Mouse (Mus musculus) lung, embryonic 16.5 days (tissue): ENCODE measurements around the gene Pam. TPM values are rescaled to one million over a fixed set of nuclear protein-coding genes. Genes with fewer than 3 reads are reported as not detected.

Source experiments
- ATAC-seq: fragments of 200-750 bp; cut with Nextera tagmentation; 2 replicates; pipeline ENCODE4 v1.8.0; 2017; ENCODE audit warnings: low read depth, mild to moderate bottlenecking, moderate library complexity
- H3K27ac ChIP-seq: fragments of 300-500 bp; sonication (generic); 2 replicates; pipeline ENCODE4 v1.5.1; 2014; ENCODE audit warnings: mild to moderate bottlenecking, control low read depth, low read length
- H3K27me3 ChIP-seq: fragments of 300-500 bp; sonication (generic); 2 replicates; pipeline ENCODE4 v1.6.1; 2014; ENCODE audit warnings: low read depth, low read length, mixed read lengths; ENCODE audit not compliant: control insufficient read depth, insufficient read depth
- H3K36me3 ChIP-seq: fragments of 300-500 bp; sonication (generic); 2 replicates; pipeline ENCODE4 v1.6.1; 2014; ENCODE audit warnings: low read length; ENCODE audit not compliant: control insufficient read depth, insufficient read depth
- H3K4me1 ChIP-seq: fragments of 300-500 bp; sonication (generic); replicated peaks from 2 replicates; pipeline ENCODE4 v1.6.1; 2014; ENCODE audit warnings: low read length, mixed read lengths; ENCODE audit not compliant: control insufficient read depth, insufficient read depth
- H3K4me2 ChIP-seq: fragments of 300-500 bp; sonication (generic); 2 replicates; pipeline ENCODE4 v1.6.1; 2014; ENCODE audit warnings: low read depth, low read length, control low read depth
- H3K4me3 ChIP-seq: fragments of 300-500 bp; sonication (generic); 2 replicates; pipeline ENCODE4 v1.5.1; 2014; ENCODE audit warnings: mild to moderate bottlenecking, low read length, control low read depth
- H3K9ac ChIP-seq: fragments of 300-500 bp; sonication (generic); 2 replicates; pipeline ENCODE4 v1.6.1; 2014; ENCODE audit warnings: low read length, control low read depth
- H3K9me3 ChIP-seq: fragments of 300-500 bp; sonication (generic); 2 replicates; pipeline ENCODE4 v1.6.1; 2016; ENCODE audit warnings: low read length; ENCODE audit not compliant: control insufficient read depth
- WGBS: fragments of 180-500 bp; shearing (Covaris S2); extraction: QIAGEN DNeasy Blood & Tissue Kit; methylation state at CpG from one replicate; pipeline ENCODE4 v1.1.7; 2014; 5-methylcytosine and 5-hydroxymethylcytosine counted together
- polyA plus RNA-seq: library from polyadenylated mRNA; unstranded; fragments of >200 nt; fragmentation: Nextera tagmentation; extraction: Ambion mirVana; gene quantifications from 2 replicates; pipeline ENCODE4 v1.2.1, GENCODE M21; 2015

Pam gene
- polyA plus RNA-seq, 1 experiment from 2014 or later, result 61.4 TPM

DNA sequence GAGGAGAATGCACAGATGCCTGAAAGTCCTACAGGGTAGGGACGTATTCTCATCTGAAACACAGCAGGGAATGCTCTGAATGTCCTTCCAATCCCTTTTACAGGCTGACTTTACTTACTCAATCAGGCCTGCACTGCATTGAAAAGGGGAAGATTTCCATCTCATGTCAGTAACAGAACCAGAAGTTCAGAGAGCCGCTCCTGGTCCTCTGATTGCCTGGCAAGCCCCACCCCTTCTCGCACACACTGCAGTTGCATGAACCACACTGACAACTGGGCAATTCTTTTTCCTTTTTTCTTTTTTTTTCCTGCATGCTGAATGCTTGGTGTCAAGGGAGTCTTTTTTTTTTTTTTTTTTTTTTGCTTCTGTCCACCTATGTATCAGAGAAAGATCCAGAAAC lies 11.9 kb downstream of the Pam start:
- Histone ChIP-seq H3K27me3 (no peaks in the 10 kb centered on the region), H3K9me3 (no peaks in the 10 kb centered on the region), H3K4me1 (peaks cover 25% of the 10 kb centered on the region), H3K27ac (no peak overlapping the region), H3K9ac (no peak overlapping the region), H3K36me3 (no peaks in the 10 kb centered on the region), H3K4me3 (no peak overlapping the region), H3K4me2 (no peak overlapping the region)
- ATAC-seq, result no peak
- 73% methylated on average over 3 of the region's 3 CpGs for WGBS

GRCm38 (mm10) chr1:98082988-98083387 lies 12.5 kb downstream of the Pam start:
- Histone ChIP-seq H3K9me3 (no peaks in the 10 kb centered on the region), H3K4me3 (no peak overlapping the region), H3K27me3 (no peaks in the 10 kb centered on the region), H3K4me2 (no peak overlapping the region), H3K27ac (no peak overlapping the region), H3K9ac (no peak overlapping the region), H3K4me1 (peaks cover 25% of the 10 kb centered on the region), H3K36me3 (no peaks in the 10 kb centered on the region)
- WGBS, result 83% methylated on average over 6 of the region's 6 CpGs
- ATAC-seq, result no peak

- Histone ChIP-seq H3K36me3 (no peaks in the 10 kb centered on the region), H3K9me3 (no peaks in the 10 kb centered on the region), H3K27ac (no peak overlapping the region), H3K4me3 (no peak overlapping the region), H3K4me2 (no peak overlapping the region), H3K9ac (no peak overlapping the region), H3K4me1 (peaks cover 20% of the 10 kb centered on the region), H3K27me3 (no peaks in the 10 kb centered on the region)
- no peak for ATAC-seq
- WGBS, result 63% methylated on average over 2 of the region's 2 CpGs
Observed at GRCm38 (mm10) chr1:98080431-98080830, 15.0 kb downstream of the Pam start.

DNA sequence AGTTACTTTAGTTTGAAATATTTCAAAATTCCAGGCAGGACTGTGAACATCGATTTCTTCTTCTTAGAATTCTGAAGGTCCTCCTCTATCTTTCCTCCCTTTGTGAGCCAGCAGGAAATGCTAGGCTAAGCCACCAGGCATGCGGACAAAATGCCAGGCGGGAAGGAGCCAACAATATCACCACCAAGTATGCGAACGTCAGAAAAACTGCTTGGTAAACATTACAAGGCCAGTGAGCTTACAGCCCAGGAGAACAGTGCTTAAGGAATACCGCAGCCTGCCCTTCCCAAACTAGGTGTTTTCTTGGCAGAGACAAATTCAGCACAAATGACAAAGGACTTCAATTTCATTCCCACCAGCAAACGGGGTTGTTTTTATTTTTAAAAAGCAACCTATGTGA lies 15.8 kb downstream of the Pam start:
- Histone ChIP-seq H3K9ac (no peak overlapping the region), H3K36me3 (no peaks in the 10 kb centered on the region), H3K27ac (peak overlapping the region; percentile 15; the same call in 1 of the 2 replicates), H3K9me3 (no peaks in the 10 kb centered on the region), H3K4me2 (no peak overlapping the region), H3K27me3 (no peaks in the 10 kb centered on the region), H3K4me1 (peaks cover 17% of the 10 kb centered on the region), H3K4me3 (no peak overlapping the region)
- peak; percentile 64; the same call in 1 of the 2 replicates for ATAC-seq
- 19% methylated on average over 7 of the region's 7 CpGs for WGBS

GRCm38 (mm10) chr1:98078735-98079134 lies 16.7 kb downstream of the Pam start:
- Histone ChIP-seq H3K27me3 (no peaks in the 10 kb centered on the region), H3K4me1 (peaks cover 16% of the 10 kb centered on the region), H3K9ac (no peak overlapping the region), H3K36me3 (no peaks in the 10 kb centered on the region), H3K27ac (no peak overlapping the region), H3K4me3 (no peak overlapping the region), H3K9me3 (no peaks in the 10 kb centered on the region), H3K4me2 (no peak overlapping the region)
- 92% methylated on average over 7 of the region's 7 CpGs for WGBS
- ATAC-seq, result no peak

GRCm38 (mm10) chr1:98073826-98074225 lies 21.6 kb downstream of the Pam start:
- H3K4me1 ChIP-seq, result peaks cover 6% of the 10 kb centered on the region
- 62% methylated on average over 4 of the region's 4 CpGs for WGBS
- no peaks in the 10 kb centered on the region for H3K9me3 ChIP-seq
- no peak for ATAC-seq
- no peak overlapping the region for H3K27ac ChIP-seq
- no peak overlapping the region for H3K4me2 ChIP-seq
- H3K9ac ChIP-seq, result no peak overlapping the region
- H3K27me3 ChIP-seq, result no peaks in the 10 kb centered on the region
- H3K36me3 ChIP-seq, result no peaks in the 10 kb centered on the region
- no peak overlapping the region for H3K4me3 ChIP-seq

DNA sequence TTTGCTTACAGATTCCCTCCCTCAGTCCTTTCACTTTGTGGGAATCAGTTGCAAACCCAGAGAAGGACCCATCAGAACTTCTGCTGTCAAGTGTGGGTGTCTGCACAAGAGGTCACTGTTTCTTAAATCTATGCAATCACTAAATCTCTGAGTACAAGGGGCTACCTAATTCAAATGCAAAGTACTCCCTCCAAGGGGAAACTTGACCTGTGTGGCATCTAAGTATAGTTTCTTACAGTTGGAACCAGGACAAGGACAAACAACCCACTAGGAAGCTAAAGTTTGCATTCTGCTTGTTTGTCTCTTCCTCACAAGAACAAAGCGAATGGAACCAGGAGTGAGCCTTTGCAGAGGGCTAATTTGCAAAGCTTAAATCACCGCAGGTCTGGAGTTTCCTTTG lies 22.3 kb downstream of the Pam start:
- no peak overlapping the region for H3K9ac ChIP-seq

DNA sequence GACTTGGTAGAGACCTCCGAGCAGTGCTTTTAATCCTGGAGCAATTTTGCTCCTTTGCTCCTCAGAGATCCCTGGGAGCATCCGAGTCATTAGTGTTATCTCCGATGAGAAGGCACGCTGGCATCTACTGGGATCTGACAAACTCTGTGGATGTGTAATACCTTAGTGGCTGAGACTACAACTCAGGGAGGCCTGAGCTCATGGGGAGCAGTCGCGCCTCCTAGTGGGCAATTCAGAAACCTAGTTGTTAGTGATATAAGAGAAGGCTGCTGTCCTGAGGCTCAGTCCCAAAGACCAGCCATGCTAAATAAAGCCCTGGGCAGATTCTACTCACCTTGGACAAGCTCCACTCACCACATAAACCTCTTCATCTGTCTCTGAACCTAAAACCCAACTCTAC lies 23.4 kb downstream of the Pam start:
- no peak overlapping the region for H3K4me2 ChIP-seq
- WGBS, result 50% methylated on average over 6 of the region's 6 CpGs
- peaks cover 6% of the 10 kb centered on the region for H3K4me1 ChIP-seq
- H3K4me3 ChIP-seq, result no peak overlapping the region
- H3K27ac ChIP-seq, result no peak overlapping the region
- no peak for ATAC-seq
- H3K9ac ChIP-seq, result no peak overlapping the region
- no peaks in the 10 kb centered on the region for H3K36me3 ChIP-seq
- no peaks in the 10 kb centered on the region for H3K27me3 ChIP-seq
- no peaks in the 10 kb centered on the region for H3K9me3 ChIP-seq

More for the DNA sequence above, 22.3 kb downstream of the Pam start:
- no peak overlapping the region for H3K27ac ChIP-seq
- no peak overlapping the region for H3K4me2 ChIP-seq
- WGBS, result 59% methylated on average over 2 of the region's 2 CpGs
- H3K9me3 ChIP-seq, result no peaks in the 10 kb centered on the region
- no peak overlapping the region for H3K4me3 ChIP-seq
- H3K36me3 ChIP-seq, result no peaks in the 10 kb centered on the region
- peaks cover 6% of the 10 kb centered on the region for H3K4me1 ChIP-seq
- H3K27me3 ChIP-seq, result no peaks in the 10 kb centered on the region
- ATAC-seq, result no peak

GRCm38 (mm10) chr1:98071436-98071835 lies 24.0 kb downstream of the Pam start:
- Histone ChIP-seq H3K27ac (no peak overlapping the region), H3K9ac (no peak overlapping the region), H3K4me3 (no peak overlapping the region), H3K27me3 (no peaks in the 10 kb centered on the region), H3K4me2 (no peak overlapping the region), H3K9me3 (no peaks in the 10 kb centered on the region), H3K36me3 (no peaks in the 10 kb centered on the region), H3K4me1 (peaks cover 6% of the 10 kb centered on the region)
- 83% methylated on average over 9 of the region's 9 CpGs for WGBS
- no peak for ATAC-seq

GRCm38 (mm10) chr1:98070743-98071325 lies 24.6 kb downstream of the Pam start:
- Histone ChIP-seq H3K36me3 (no peaks in the 10 kb centered on the region), H3K9me3 (no peaks in the 10 kb centered on the region), H3K4me1 (peaks cover 6% of the 10 kb centered on the region), H3K27ac (no peak overlapping the region), H3K27me3 (no peaks in the 10 kb centered on the region), H3K9ac (no peak overlapping the region), H3K4me3 (no peak overlapping the region), H3K4me2 (no peak overlapping the region)
- no peak; the same call in 1 of the 2 replicates for ATAC-seq
- WGBS, result 52% methylated on average over 5 of the region's 5 CpGs
